Mouse (Mus musculus) liver, embryonic 11.5 days (tissue): Measurements from ENCODE around the gene Crtam. TPM values are rescaled to one million over a fixed set of nuclear protein-coding genes. Genes with fewer than 3 reads are reported as not detected.

Source experiments
- ATAC-seq: fragments of 200-750 bp; cut with Nextera tagmentation; replicated peaks from 2 replicates; pipeline ENCODE4 v1.8.0; 2017; ENCODE audit warnings: moderate number of reproducible peaks, mild to moderate bottlenecking, moderate TSS enrichment, moderate library complexity; ENCODE audit not compliant: low FRiP score
- DNase-seq: peaks from one replicate; pipeline ENCODE4 v3.0.0-alpha.2; 2017; ENCODE audit warnings: low spot score
- H3K27ac ChIP-seq: fragments of 300-500 bp; sonication (generic); 2 replicates; pipeline ENCODE4 v1.5.1; 2014; ENCODE audit warnings: mild to moderate bottlenecking, low read depth, low read length, control low read depth
- H3K27me3 ChIP-seq: fragments of 300-500 bp; sonication (generic); replicated peaks from 2 replicates; pipeline ENCODE4 v1.6.1; 2014; ENCODE audit warnings: low read length, mixed read lengths; ENCODE audit not compliant: control insufficient read depth, insufficient read depth
- H3K36me3 ChIP-seq: fragments of 300-500 bp; sonication (generic); 2 replicates; pipeline ENCODE4 v1.6.1; 2014; ENCODE audit warnings: mild to moderate bottlenecking, low read length, moderate library complexity, mixed read lengths; ENCODE audit not compliant: control insufficient read depth, insufficient read depth
- H3K4me1 ChIP-seq: fragments of 300-500 bp; sonication (generic); replicated peaks from 2 replicates; pipeline ENCODE4 v1.6.1; 2014; ENCODE audit warnings: low read length, mixed read lengths; ENCODE audit not compliant: control insufficient read depth, insufficient read depth
- H3K4me2 ChIP-seq: fragments of 300-500 bp; sonication (generic); 2 replicates; pipeline ENCODE4 v1.6.1; 2014; ENCODE audit warnings: mild to moderate bottlenecking, control low read depth, moderate library complexity
- H3K4me3 ChIP-seq: fragments of 300-500 bp; sonication (generic); 2 replicates; pipeline ENCODE4 v1.5.1; 2014; ENCODE audit warnings: low read depth, low read length, control low read depth
- H3K9ac ChIP-seq: fragments of 300-500 bp; sonication (generic); 2 replicates; pipeline ENCODE4 v1.6.1; 2014; ENCODE audit warnings: low read depth, low read length, control low read depth
- H3K9me3 ChIP-seq: fragments of 300-500 bp; sonication (generic); 2 replicates; pipeline ENCODE4 v1.6.1; 2016; ENCODE audit warnings: low read length, inconsistent platforms, mixed read lengths; ENCODE audit not compliant: control insufficient read depth
- WGBS: fragments of 180-500 bp; shearing (Covaris S2); extraction: QIAGEN DNeasy Blood & Tissue Kit; methylation state at CpG from one replicate; pipeline ENCODE4 v1.1.7; 2014; 5-methylcytosine and 5-hydroxymethylcytosine counted together
- polyA plus RNA-seq: library from polyadenylated mRNA; unstranded; fragments of >200 nt; fragmentation: Nextera tagmentation; extraction: Ambion mirVana; gene quantifications from 2 replicates; pipeline ENCODE4 v1.2.1, GENCODE M21; 2014

Gene Crtam
- polyA plus RNA-seq, 1 experiment from 2014 or later: 0.11 TPM

GRCm38 (mm10) chr9:41020486-41020885 lies 16.1 kb upstream of the Crtam start:
- no peaks in the 10 kb centered on the region for H3K9me3 ChIP-seq
- H3K27ac ChIP-seq: no peak overlapping the region
- no peak overlapping the region for H3K9ac ChIP-seq
- H3K4me1 ChIP-seq: no peaks in the 10 kb centered on the region
- 87% methylated on average over 3 of the region's 3 CpGs for WGBS
- no peak for ATAC-seq
- H3K36me3 ChIP-seq: no peaks in the 10 kb centered on the region
- no peaks in the 10 kb centered on the region for H3K27me3 ChIP-seq
- no peak overlapping the region for H3K4me2 ChIP-seq
- DNase-seq: no peak
- no peak overlapping the region for H3K4me3 ChIP-seq

- Histone ChIP-seq H3K9ac (no peak overlapping the region), H3K36me3 (no peaks in the 10 kb centered on the region), H3K4me1 (no peaks in the 10 kb centered on the region), H3K4me3 (no peak overlapping the region), H3K9me3 (no peaks in the 10 kb centered on the region), H3K27ac (no peak overlapping the region), H3K4me2 (no peak overlapping the region), H3K27me3 (no peaks in the 10 kb centered on the region)
- DNase-seq (no peak), ATAC-seq (no peak)
- 70% methylated on average over 4 of the region's 4 CpGs for WGBS
Measured at GRCm38 (mm10) chr9:41014512-41014911, 10.1 kb upstream of the Crtam start.

GRCm38 (mm10) chr9:41012456-41012855 lies 8.0 kb upstream of the Crtam start:
- Histone ChIP-seq H3K9ac (no peak overlapping the region), H3K27ac (no peak overlapping the region), H3K4me3 (no peak overlapping the region), H3K4me1 (no peaks in the 10 kb centered on the region), H3K36me3 (no peaks in the 10 kb centered on the region), H3K4me2 (no peak overlapping the region), H3K27me3 (no peaks in the 10 kb centered on the region), H3K9me3 (no peaks in the 10 kb centered on the region)
- DNase-seq: no peak
- 89% methylated on average over 5 of the region's 5 CpGs for WGBS
- ATAC-seq: no peak

GRCm38 (mm10) chr9:41011512-41012436 lies 7.3 kb upstream of the Crtam start:
- Histone ChIP-seq H3K9ac (no peak overlapping the region), H3K4me2 (no peak overlapping the region), H3K36me3 (no peaks in the 10 kb centered on the region), H3K4me3 (no peak overlapping the region), H3K27ac (no peak overlapping the region), H3K27me3 (no peaks in the 10 kb centered on the region), H3K9me3 (no peaks in the 10 kb centered on the region), H3K4me1 (no peaks in the 10 kb centered on the region)
- no peak for DNase-seq
- ATAC-seq: no peak
- 84% methylated on average over 13 of the region's 13 CpGs for WGBS

GRCm38 (mm10) chr9:41007785-41008184 lies 3.4 kb upstream of the Crtam start:
- ATAC-seq (no peak), DNase-seq (no peak)
- Histone ChIP-seq H3K27me3 (no peaks in the 10 kb centered on the region), H3K9me3 (no peaks in the 10 kb centered on the region), H3K4me1 (no peaks in the 10 kb centered on the region), H3K36me3 (no peaks in the 10 kb centered on the region), H3K4me3 (no peak overlapping the region), H3K4me2 (no peak overlapping the region), H3K27ac (no peak overlapping the region), H3K9ac (no peak overlapping the region)
- WGBS: 48% methylated on average over 1 of the region's 1 CpGs

GRCm38 (mm10) chr9:40997116-40997779 lies 7.2 kb downstream of the Crtam start:
- no peak overlapping the region for H3K9ac ChIP-seq
- no peak for ATAC-seq
- no peak for DNase-seq
- no peak overlapping the region for H3K4me3 ChIP-seq
- H3K4me2 ChIP-seq: no peak overlapping the region
- no peaks in the 10 kb centered on the region for H3K27me3 ChIP-seq
- WGBS: 79% methylated on average over 7 of the region's 7 CpGs
- no peak overlapping the region for H3K27ac ChIP-seq
- no peaks in the 10 kb centered on the region for H3K36me3 ChIP-seq
- no peaks in the 10 kb centered on the region for H3K9me3 ChIP-seq
- no peaks in the 10 kb centered on the region for H3K4me1 ChIP-seq

- Histone ChIP-seq H3K9ac (no peak overlapping the region), H3K27ac (no peak overlapping the region), H3K27me3 (no peaks in the 10 kb centered on the region), H3K9me3 (no peaks in the 10 kb centered on the region), H3K36me3 (no peaks in the 10 kb centered on the region), H3K4me2 (no peak overlapping the region), H3K4me3 (no peak overlapping the region), H3K4me1 (no peaks in the 10 kb centered on the region)
- ATAC-seq (no peak), DNase-seq (no peak)
- 64% methylated on average over 5 of the region's 5 CpGs for WGBS
Measured at GRCm38 (mm10) chr9:40994075-40994474, 10.4 kb downstream of the Crtam start.

- no peaks in the 10 kb centered on the region for H3K4me1 ChIP-seq
- 80% methylated on average over 6 of the region's 6 CpGs for WGBS
- no peak overlapping the region for H3K4me3 ChIP-seq
- no peaks in the 10 kb centered on the region for H3K9me3 ChIP-seq
- no peak overlapping the region for H3K9ac ChIP-seq
- no peak overlapping the region for H3K4me2 ChIP-seq
- H3K27me3 ChIP-seq: no peaks in the 10 kb centered on the region
- ATAC-seq: no peak
- no peak overlapping the region for H3K27ac ChIP-seq
- no peaks in the 10 kb centered on the region for H3K36me3 ChIP-seq
- no peak for DNase-seq
Measured at GRCm38 (mm10) chr9:40991511-40991910, 12.9 kb downstream of the Crtam start.
